Comparison of ENCODE assay signal across 10 mouse cellular contexts in genomic region chr1:171610026-171610425, GRCm38 (mm10). TPM values are rescaled to one million over a fixed set of nuclear protein-coding genes. Genes with fewer than 3 reads are reported as not detected.
DNase-seq lines count a peak whose midpoint lies in the region; ATAC-seq and TF ChIP-seq lines count a peak whose summit lies in the region.
"Had no signal": no experiment of that assay in that cellular context is flagged by ENCODE, and none has a peak within 500 bp of the region (broad histone marks: within the 10 kb centered on the region; RNA-seq: fewer than 3 reads in every experiment).

No protein-coding gene starts in this region.

- no peak overlapping the region for H3K9ac ChIP-seq in hindbrain, postnatal 0 days (replicated peaks; ENCODE audit: low read length)
- H3K9ac ChIP-seq in hindbrain, embryonic 14.5 days, result no peak overlapping the region

- no peaks in the 10 kb centered on the region for H3K27me3 ChIP-seq in hindbrain, postnatal 0 days (ENCODE audit: insufficient read depth, low read length)
- no peaks in the 10 kb centered on the region for H3K27me3 ChIP-seq in hindbrain, embryonic 14.5 days (ENCODE audit: control insufficient read depth, insufficient read depth, low read length)
- H3K27me3 ChIP-seq in E14TG2a.4 (ENCODE audit: insufficient read depth, low read length), result no peaks in the 10 kb centered on the region; the same call in 1 of the 2 replicates

- ATAC-seq in hindbrain, postnatal 0 days, result no peak
- no peak for ATAC-seq in hindbrain, embryonic 14.5 days (ENCODE audit: low FRiP score)
- peak; percentile 60; the same call in 1 of the 2 replicates for ATAC-seq in monocyte, adult 5-6 weeks (replicated peaks; ENCODE audit: insufficient number of reproducible peaks, low FRiP score, low TSS enrichment, poor library complexity, severe bottlenecking)

- peak; percentile 49 for TF ChIP-seq CTCF in hindbrain, postnatal 0 days (IDR thresholded peaks at IDR 0.05; ENCODE audit: low read depth)
- peak; percentile 56 for TF ChIP-seq CTCF in E14TG2a.4 (conservative IDR thresholded peaks at IDR 0.05; ENCODE audit: low read length)

- H3K4me1 ChIP-seq in hindbrain, postnatal 0 days (ENCODE audit: insufficient read depth, low read length), result no peaks in the 10 kb centered on the region
- no peaks in the 10 kb centered on the region for H3K4me1 ChIP-seq in hindbrain, embryonic 14.5 days (replicated peaks; ENCODE audit: control insufficient read depth, insufficient read depth, low read length)
- no peaks in the 10 kb centered on the region for H3K4me1 ChIP-seq in E14TG2a.4 (replicated peaks; ENCODE audit: low read depth, low read length)

- DNase-seq in hindbrain, postnatal 0 days (ENCODE audit: low spot score), result no peak
- no peak for DNase-seq in hindbrain, embryonic 14.5 days (ENCODE audit: low spot score)
- DNase-seq in c-Kit-negative CD71-positive TER-119-positive erythroid progenitor cells, embryonic 14.5 days (ENCODE audit: low read depth, low spot score), result peak; percentile 12
- no peak for DNase-seq in kidney, adult 18-20 months
- no peak for DNase-seq in Muller cell, postnatal 12 days (ENCODE audit: inconsistent ontology term)
- no peak for DNase-seq in right cerebral cortex, postnatal 25 days
- DNase-seq: layer of hippocampus, adult 9-11 months had no signal

- H3K27ac ChIP-seq in hindbrain, postnatal 0 days, result no peak overlapping the region
- no peak overlapping the region for H3K27ac ChIP-seq in hindbrain, embryonic 14.5 days

- no peaks in the 10 kb centered on the region for H3K36me3 ChIP-seq in hindbrain, postnatal 0 days (ENCODE audit: insufficient read depth, low read length)
- H3K36me3 ChIP-seq in hindbrain, embryonic 14.5 days (replicated peaks; ENCODE audit: control insufficient read depth, insufficient read depth), result no peaks in the 10 kb centered on the region
- H3K36me3 ChIP-seq in E14TG2a.4 (ENCODE audit: insufficient read depth, low read length), result no peaks in the 10 kb centered on the region

- H3K4me3 ChIP-seq in hindbrain, postnatal 0 days (ENCODE audit: low read length), result no peak overlapping the region
- H3K4me3 ChIP-seq in hindbrain, embryonic 14.5 days (replicated peaks; ENCODE audit: low read length), result no peak overlapping the region
- H3K4me3 ChIP-seq in E14TG2a.4 (replicated peaks; ENCODE audit: low read length), result no peak overlapping the region

- H3K4me2 ChIP-seq in hindbrain, postnatal 0 days (ENCODE audit: low read depth, low read length), result no peak overlapping the region
- H3K4me2 ChIP-seq in hindbrain, embryonic 14.5 days (replicated peaks), result no peak overlapping the region

- no peaks in the 10 kb centered on the region for H3K9me3 ChIP-seq in hindbrain, postnatal 0 days (ENCODE audit: low read length)
- no peaks in the 10 kb centered on the region for H3K9me3 ChIP-seq in hindbrain, embryonic 14.5 days (ENCODE audit: control insufficient read depth, low read length)
- no peaks in the 10 kb centered on the region for H3K9me3 ChIP-seq in E14TG2a.4 (ENCODE audit: low read length)

- WGBS in hindbrain, postnatal 0 days, result 86% methylated on average over 2 of the region's 2 CpGs
- 95% methylated on average over 2 of the region's 2 CpGs for WGBS in hindbrain, embryonic 14.5 days

RNA-seq across cellular contexts. Expression of gene Ly9, which starts 2.8 kb away (rescaled TPM):
- 0.63 TPM in 1 of 2 replicates, not detected in the other for total RNA-seq in hindbrain, postnatal 0 days (2014; rRNA removed)
- 0.14 TPM in 1 of 2 replicates, not detected in the other for polyA plus RNA-seq in hindbrain, postnatal 0 days (2015; fragmentation: Nextera tagmentation; extraction: Ambion mirVana)
- polyA plus RNA-seq in hindbrain, embryonic 14.5 days (2014; fragmentation: Nextera tagmentation; extraction: Ambion mirVana), result 0.14 TPM in 1 of 2 replicates, not detected in the other
- 71.1 to 137 TPM (median 80.7 TPM) in 3 replicates for total RNA-seq in monocyte, adult 5-6 weeks (2017)
- polyA plus RNA-seq: heart, embryonic 14.5 days had no signal

RNA-seq across cellular contexts. Expression of gene Slamf7, which starts 42.8 kb away (rescaled TPM):
- not detected in 2 replicates for total RNA-seq in hindbrain, postnatal 0 days (2014; rRNA removed)
- polyA plus RNA-seq in hindbrain, postnatal 0 days (2015; fragmentation: Nextera tagmentation; extraction: Ambion mirVana), result not detected in 2 replicates
- polyA plus RNA-seq in hindbrain, embryonic 14.5 days (2014; fragmentation: Nextera tagmentation; extraction: Ambion mirVana), result not detected in 2 replicates
- total RNA-seq in monocyte, adult 5-6 weeks (2017), result 37.7 to 95.2 TPM (median 47.4 TPM) in 3 replicates
- polyA plus RNA-seq: heart, embryonic 14.5 days had no signal

RNA-seq across cellular contexts. Expression of gene Cd244a, which starts 51.0 kb away (rescaled TPM):
- 0.05 TPM in 1 of 2 replicates, not detected in the other for total RNA-seq in hindbrain, postnatal 0 days (2014; rRNA removed)
- polyA plus RNA-seq in hindbrain, postnatal 0 days (2015; fragmentation: Nextera tagmentation; extraction: Ambion mirVana), result not detected in 2 replicates
- polyA plus RNA-seq in hindbrain, embryonic 14.5 days (2014; fragmentation: Nextera tagmentation; extraction: Ambion mirVana), result not detected in 2 replicates
- total RNA-seq in monocyte, adult 5-6 weeks (2017), result 232 to 381 TPM (median 239 TPM) in 3 replicates
- polyA plus RNA-seq: heart, embryonic 14.5 days had no signal

Comparison
In these comparisons a context has a peak if more than half of its experiments do, and no peak if none do; other contexts are left out.
1. RNA of gene Ly9, which starts 2.8 kb away (total RNA-seq): 71.1 to 137 TPM in monocyte, adult 5-6 weeks; 0.63 TPM in hindbrain, postnatal 0 days; every median in the first group is over 10 times any median in the second.
2. RNA of gene Slamf7, which starts 42.8 kb away (total RNA-seq): 37.7 to 95.2 TPM in monocyte, adult 5-6 weeks; not detected in hindbrain, postnatal 0 days; every median in the first group is over 10 times any median in the second.
3. RNA of gene Cd244a, which starts 51.0 kb away (total RNA-seq): 232 to 381 TPM in monocyte, adult 5-6 weeks; 0.05 TPM in hindbrain, postnatal 0 days; every median in the first group is over 100 times any median in the second.